ENCODE assay signal across 12 mouse cellular contexts in the genomic region with DNA sequence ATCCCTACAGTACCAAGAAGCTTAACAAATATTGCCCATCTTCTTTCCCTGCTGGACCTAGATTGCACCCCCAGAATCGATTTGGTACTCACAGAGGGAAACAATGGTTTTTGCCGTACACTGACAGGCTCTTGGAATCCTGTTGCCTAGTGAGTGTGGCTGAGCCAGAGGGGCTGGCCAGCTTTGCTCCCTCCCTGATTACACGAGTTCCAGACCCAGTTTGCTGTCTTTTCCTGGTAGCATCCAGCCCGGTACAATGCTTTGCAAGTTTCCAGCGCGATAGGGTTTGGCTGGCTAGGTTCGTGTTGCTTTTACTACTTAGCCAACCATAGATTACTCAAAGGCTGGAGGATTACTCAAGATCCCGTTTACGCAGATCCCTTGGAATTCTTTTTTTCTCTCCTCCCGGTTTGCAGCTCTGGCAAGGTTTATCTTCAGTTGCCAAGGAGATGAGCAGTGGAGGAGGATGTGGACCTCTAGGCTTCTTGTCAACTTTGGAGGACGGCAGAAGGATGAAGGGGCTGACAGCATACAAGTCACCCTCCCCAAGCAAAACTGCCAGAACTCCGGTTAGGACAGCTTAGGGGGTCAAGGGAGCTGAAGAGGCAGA. TPM values are rescaled to one million over a fixed set of nuclear protein-coding genes. Genes with fewer than 3 reads are reported as not detected.
DNase-seq lines count a peak whose midpoint lies in the region; ATAC-seq lines count a peak whose summit lies in the region.
"Had no signal": no experiment of that assay in that cellular context is flagged by ENCODE, and none has a peak within 500 bp of the region (broad histone marks: within the 10 kb centered on the region; RNA-seq: fewer than 3 reads in every experiment).

No protein-coding gene starts in this region.

- no peak for ATAC-seq in lung, embryonic 15.5 days (ENCODE audit: borderline replicate concordance, extremely low read depth, low FRiP score, low TSS enrichment)
- no peak for ATAC-seq in hindbrain, embryonic 11.5 days (ENCODE audit: low FRiP score)
- no peak for ATAC-seq in activated CD4-positive, CD25-positive, alpha-beta regulatory T cell, adult 4 months
- ATAC-seq: Patski had no signal

- DNase-seq in gastrocnemius, adult 18-20 months (ENCODE audit: low spot score): peak; percentile 9
- no peak for DNase-seq in gastrocnemius, adult 8-10 months (ENCODE audit: low spot score in 2 of 2)
- DNase-seq in lung, postnatal 36 days: no peak
- peak; percentile 33 for DNase-seq in hindbrain, embryonic 11.5 days (ENCODE audit: low spot score)
- peak; percentile 33 for DNase-seq in neural tube, embryonic 10.5 days (ENCODE audit: extremely low spot score, low spot score)
- no peak for DNase-seq in kidney, adult 18-20 months
- DNase-seq: gastrocnemius, postnatal 10 days had no signal

- peaks cover 21% of the 10 kb centered on the region for H3K4me1 ChIP-seq in lung, embryonic 15.5 days
- peaks cover 3% of the 10 kb centered on the region for H3K4me1 ChIP-seq in hindbrain, embryonic 11.5 days (replicated peaks; ENCODE audit: control insufficient read depth, insufficient read depth, low read length)

- H3K27ac ChIP-seq in lung, embryonic 15.5 days: no peak overlapping the region
- no peak overlapping the region for H3K27ac ChIP-seq in hindbrain, embryonic 11.5 days (ENCODE audit: low read depth, low read length)

- no peak overlapping the region for H3K4me3 ChIP-seq in lung, embryonic 15.5 days
- H3K4me3 ChIP-seq in hindbrain, embryonic 11.5 days (ENCODE audit: low read depth, low read length): no peak overlapping the region

- no peaks in the 10 kb centered on the region for H3K9me3 ChIP-seq in lung, embryonic 15.5 days
- no peaks in the 10 kb centered on the region for H3K9me3 ChIP-seq in hindbrain, embryonic 11.5 days (ENCODE audit: control insufficient read depth, low read length)

- H3K9ac ChIP-seq in lung, embryonic 15.5 days: no peak overlapping the region
- H3K9ac ChIP-seq in hindbrain, embryonic 11.5 days (ENCODE audit: low read depth, low read length): no peak overlapping the region

- 5% methylated on average over 12 of the region's 12 CpGs for WGBS in lung, embryonic 15.5 days
- WGBS in hindbrain, embryonic 11.5 days: 9% methylated on average over 12 of the region's 12 CpGs

- no peaks in the 10 kb centered on the region for H3K36me3 ChIP-seq in lung, embryonic 15.5 days
- no peaks in the 10 kb centered on the region; the same call in 1 of the 2 replicates for H3K36me3 ChIP-seq in hindbrain, embryonic 11.5 days (ENCODE audit: control insufficient read depth, insufficient read depth, low read length)

- H3K27me3 ChIP-seq in lung, embryonic 15.5 days: peaks cover 66% of the 10 kb centered on the region
- peaks cover 37% of the 10 kb centered on the region for H3K27me3 ChIP-seq in hindbrain, embryonic 11.5 days (ENCODE audit: control insufficient read depth, insufficient read depth, low read length)

- H3K4me2 ChIP-seq in lung, embryonic 15.5 days: peak overlapping the region; percentile 99; the same call in 1 of the 2 replicates
- H3K4me2 ChIP-seq in hindbrain, embryonic 11.5 days (replicated peaks; ENCODE audit: low read depth, low read length): no peak overlapping the region

RNA-seq across cellular contexts. Expression of a gene that starts 1.4 kb away (rescaled TPM):
- 1 to 10 TPM; 1.9 TPM for total RNA-seq in gastrocnemius, adult 18-20 months (2021)
- 1 to 10 TPM; 1.2 to 2.9 (median 1.9) TPM for total RNA-seq in gastrocnemius, adult 8-10 months (2022)
- 1.5 and 1.6 TPM in 2 replicates for polyA plus RNA-seq in lung, embryonic 15.5 days (2015; fragmentation: Nextera tagmentation; extraction: Ambion mirVana)
- 2.7 and 2.9 TPM in 2 replicates for polyA plus RNA-seq in hindbrain, embryonic 11.5 days (2014; fragmentation: Nextera tagmentation; extraction: Ambion mirVana)
- polyA plus RNA-seq in activated CD4-positive, CD25-positive, alpha-beta regulatory T cell, adult 4 months (2017; shearing (Covaris generic)): under 1 TPM; 0.19 to 0.22 TPM
- total RNA-seq: common myeloid progenitor, adult 5-6 weeks; monocyte, adult 5-6 weeks had no signal

Comparison
In these comparisons a context has a peak if more than half of its experiments do, and no peak if none do; other contexts are left out.
1. DNase-seq: peak in gastrocnemius, adult 18-20 months (single experiment), hindbrain, embryonic 11.5 days (single experiment) and neural tube, embryonic 10.5 days (single experiment); none in gastrocnemius, adult 8-10 months (0 of 2), lung, postnatal 36 days (single experiment) and kidney, adult 18-20 months (single experiment).